Mouse (Mus musculus): ENCODE data around the gene Zmynd11.

Zmynd11 gene

DNA sequence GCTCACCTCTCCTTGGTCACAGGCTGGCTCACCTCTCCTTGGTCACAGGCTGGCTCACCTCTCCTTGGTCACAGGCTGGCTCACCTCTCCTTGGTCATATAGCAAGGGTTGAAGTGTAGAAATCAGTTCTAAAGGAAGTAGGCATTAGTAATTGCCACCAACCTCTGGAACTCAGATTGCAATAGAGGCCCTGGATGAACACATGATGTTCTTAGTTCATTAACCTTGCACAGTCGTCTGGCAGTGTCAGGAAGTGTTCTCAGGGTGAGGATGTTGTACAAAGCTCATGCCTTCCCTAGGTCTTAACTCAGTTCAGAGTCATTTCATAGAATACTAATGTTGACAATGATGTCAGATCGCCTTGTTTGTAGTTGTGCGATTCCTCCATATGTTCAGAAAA lies 112.1 kb downstream of the Zmynd11 start:
- no peak for DNase-seq

DNA sequence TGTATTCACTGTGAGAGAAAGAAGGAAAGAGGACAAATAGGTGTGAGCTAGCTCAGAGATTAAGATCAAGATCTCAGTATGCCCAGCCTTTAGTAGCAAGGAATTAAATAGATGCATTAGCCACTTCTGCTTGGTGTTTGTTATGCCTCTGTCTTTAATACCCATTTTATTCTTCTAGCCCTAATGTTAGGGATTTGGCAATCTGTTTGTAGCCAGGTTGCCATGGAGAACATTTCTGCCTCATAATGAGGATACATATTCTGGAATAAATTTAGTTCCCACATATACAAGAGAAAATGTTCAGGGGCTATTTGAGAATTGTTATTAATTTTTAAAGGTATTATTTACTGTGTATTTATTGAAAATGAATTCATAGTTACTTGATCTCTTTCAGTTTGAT lies 114.5 kb downstream of the Zmynd11 start:
- DNase-seq: no peak

DNA sequence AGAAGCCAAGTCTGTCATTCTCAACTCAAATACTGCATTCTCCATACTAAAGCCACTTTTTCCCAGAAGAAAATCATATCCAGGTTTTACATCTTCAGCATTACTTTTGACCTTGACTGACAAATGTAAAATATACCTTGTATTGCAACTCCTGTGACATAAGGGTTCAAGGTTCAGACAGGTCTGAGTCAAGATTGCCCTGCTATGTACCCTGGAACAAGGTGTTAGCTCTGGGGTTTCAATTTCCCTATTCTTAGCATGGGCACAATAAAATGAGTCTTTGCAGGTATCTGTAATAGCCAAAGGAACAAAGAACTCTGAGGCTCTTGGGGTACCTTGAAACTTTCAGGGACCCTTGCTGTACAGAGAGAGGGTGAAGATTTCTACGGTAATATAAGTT lies 115.2 kb downstream of the Zmynd11 start:
- DNase-seq: no peak

DNA sequence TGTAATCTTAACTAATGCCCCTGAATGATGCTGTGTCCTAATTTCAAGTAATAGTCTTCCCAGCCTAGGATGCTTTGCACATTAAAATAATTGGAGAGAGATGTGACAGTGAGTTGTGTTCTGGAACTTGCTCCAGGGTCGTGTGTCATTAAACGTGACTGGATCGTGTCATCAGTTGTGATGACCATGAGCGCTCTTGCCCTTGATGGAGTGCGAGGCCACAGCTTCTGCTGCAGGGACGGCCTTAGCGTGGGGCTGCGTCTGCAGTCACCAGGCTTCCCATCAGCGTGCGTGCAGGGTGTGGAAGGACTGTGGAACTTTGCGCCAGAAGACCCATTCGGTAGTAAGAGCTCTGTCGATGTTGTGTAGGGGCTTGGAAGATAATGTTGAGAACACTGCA lies 116.4 kb downstream of the Zmynd11 start:
- no peak for DNase-seq

DNA sequence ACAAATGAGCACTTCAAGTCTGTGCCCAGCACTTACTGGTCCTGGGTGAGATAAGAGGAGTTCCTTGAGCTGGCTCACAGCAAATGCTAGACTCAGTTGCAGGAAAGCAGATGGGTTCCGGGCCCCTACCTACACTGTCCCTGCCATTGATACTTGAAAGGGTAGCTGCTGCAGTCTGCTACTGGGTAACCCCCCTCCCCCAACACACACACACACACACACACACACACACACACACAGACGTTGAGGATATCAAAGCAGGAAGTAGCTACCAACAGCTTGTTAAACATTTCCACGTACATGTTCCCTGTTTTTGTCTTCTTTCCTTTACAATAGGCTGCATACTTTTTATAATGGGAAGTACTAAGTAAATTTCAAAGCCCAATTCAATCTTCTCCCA lies 127.2 kb downstream of the Zmynd11 start:
- DNase-seq: no peak

DNA sequence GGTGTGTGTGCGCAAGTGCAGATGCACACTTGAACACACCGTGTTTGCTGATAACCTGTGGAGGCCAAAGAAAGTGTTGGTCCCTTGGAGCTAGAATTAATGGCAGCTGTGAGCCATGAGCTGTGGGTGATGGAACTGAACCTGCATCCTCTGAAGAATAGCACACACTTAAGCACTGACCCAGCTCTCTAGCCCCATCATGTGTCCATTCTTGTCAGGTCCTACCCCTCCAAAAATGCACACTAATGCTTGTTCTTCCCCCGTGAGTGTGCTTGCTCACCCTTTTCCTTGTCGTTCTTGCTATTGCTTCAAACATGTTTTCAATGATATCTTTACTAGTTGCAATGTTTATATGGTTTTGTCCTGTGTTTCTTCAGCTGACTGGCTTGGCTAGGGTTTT lies 128.6 kb downstream of the Zmynd11 start:
- peak; percentile 35 for DNase-seq

DNA sequence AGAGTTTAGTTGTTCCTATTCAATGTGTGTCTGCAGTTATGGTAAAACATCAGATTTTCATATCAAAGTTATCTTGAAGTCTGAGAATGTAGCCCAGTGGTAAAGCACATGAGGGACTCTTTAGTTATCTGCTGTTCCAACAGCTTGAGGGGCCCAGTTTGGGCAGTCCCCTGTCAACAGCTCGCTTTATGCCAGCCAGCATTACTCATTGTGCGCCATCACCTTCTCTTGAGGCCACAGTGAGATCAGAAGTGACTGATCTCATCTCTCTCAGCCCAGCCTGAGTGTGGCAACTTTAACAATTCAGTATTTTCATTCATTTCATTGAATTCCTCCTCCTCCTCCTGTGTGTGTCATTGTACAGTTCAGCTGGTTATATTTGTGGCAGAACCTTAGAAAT lies 129.2 kb downstream of the Zmynd11 start:
- DNase-seq: no peak
